Mouse (Mus musculus): ENCODE measurements around the gene Nt5dc2. TPM values are rescaled to one million over a fixed set of nuclear protein-coding genes. Genes with fewer than 3 reads are reported as not detected.

The Nt5dc2 gene
- polyA plus RNA-seq, 1 experiment from 2014 or later, result 341 TPM

DNA sequence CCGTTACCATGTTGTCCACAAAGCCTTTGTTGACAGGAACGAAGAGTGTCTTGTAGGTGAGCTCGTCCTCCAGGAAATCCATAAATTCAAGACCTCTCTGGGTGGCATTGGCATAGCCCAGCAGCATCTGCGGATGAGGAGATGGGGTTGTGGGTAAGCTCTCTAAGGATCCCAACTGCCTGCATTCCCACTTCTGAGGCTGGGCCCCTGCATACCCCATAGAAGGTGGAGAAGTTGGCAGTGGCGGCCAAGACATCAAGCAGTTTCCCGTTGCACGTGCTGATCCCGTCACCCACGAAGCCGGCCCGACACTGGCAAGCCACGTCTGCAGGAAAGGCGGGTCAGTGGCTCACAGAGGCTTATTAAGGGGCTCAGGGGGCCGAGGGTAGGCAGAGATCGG is 9.3 kb downstream of the Nt5dc2 start:
- Histone ChIP-seq H3K27ac (replicated peaks in 1 of 2; ENCODE audit: control insufficient read depth in 1 of 2, insufficient read depth in 1 of 2, low read depth in 2 of 2, low read length in 2 of 2) (no peak overlapping the region), H3K36me3 (ENCODE audit: control insufficient read depth, insufficient read depth, low read length) (peaks cover 75% of the 10 kb centered on the region), H3K4me2 (ENCODE audit: low read length) (no peak overlapping the region), H3K9me3 (ENCODE audit: control insufficient read depth, low read length) (0 out of 2 replicates have a peak, but pooled peaks cover 3% of the 10 kb centered on the region), H3K9ac (ENCODE audit: low read length) (no peak overlapping the region), H3K4me3 (ENCODE audit: control insufficient read depth in 1 of 2, insufficient read depth in 1 of 2, low read depth in 1 of 2, low read length in 2 of 2) (no peak overlapping the region), H3K4me1 (ENCODE audit: control insufficient read depth in 2 of 2, insufficient read depth in 2 of 2, low read length in 2 of 2) (no peaks in the 10 kb centered on the region), H3K27me3 (ENCODE audit: control insufficient read depth, insufficient read depth, low read length) (no peaks in the 10 kb centered on the region)
- WGBS, result 86% methylated on average over 15 of the region's 15 CpGs
- ATAC-seq (ENCODE audit: insufficient number of reproducible peaks, insufficient read depth, low FRiP score, low read depth), result no peak

DNA sequence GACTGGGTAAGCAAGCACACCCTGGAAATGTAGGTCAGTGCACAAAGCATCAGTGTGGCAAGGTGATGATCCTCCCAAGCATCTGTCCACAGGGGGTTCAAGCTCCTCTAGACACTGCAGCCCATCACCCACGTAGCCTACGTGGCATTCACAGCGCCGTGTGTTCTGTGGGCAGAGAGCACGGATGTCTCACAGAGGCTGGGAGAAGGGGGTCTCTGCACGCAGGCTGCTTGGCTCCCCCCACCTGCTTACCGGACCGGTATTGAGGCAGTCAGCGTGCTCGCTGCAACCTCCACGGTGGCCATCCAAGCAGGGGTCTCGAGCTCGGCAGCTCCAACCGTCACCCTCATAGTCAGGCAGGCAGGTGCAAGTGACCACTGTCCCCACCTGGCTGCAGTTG is 10.2 kb downstream of the Nt5dc2 start:
- Histone ChIP-seq H3K27me3 (ENCODE audit: control insufficient read depth, insufficient read depth, low read length) (no peaks in the 10 kb centered on the region), H3K27ac (replicated peaks in 1 of 2; ENCODE audit: control insufficient read depth in 1 of 2, insufficient read depth in 1 of 2, low read depth in 2 of 2, low read length in 2 of 2) (no peak overlapping the region), H3K4me2 (ENCODE audit: low read length) (no peak overlapping the region), H3K36me3 (ENCODE audit: control insufficient read depth, insufficient read depth, low read length) (peaks cover 67% of the 10 kb centered on the region), H3K9ac (ENCODE audit: low read length) (no peak overlapping the region), H3K4me1 (ENCODE audit: control insufficient read depth in 2 of 2, insufficient read depth in 2 of 2, low read length in 2 of 2) (no peaks in the 10 kb centered on the region), H3K4me3 (ENCODE audit: control insufficient read depth in 1 of 2, insufficient read depth in 1 of 2, low read depth in 1 of 2, low read length in 2 of 2) (no peak overlapping the region), H3K9me3 (ENCODE audit: control insufficient read depth, low read length) (0 out of 2 replicates have a peak, but pooled peaks cover 3% of the 10 kb centered on the region)
- ATAC-seq (ENCODE audit: insufficient number of reproducible peaks, insufficient read depth, low FRiP score, low read depth), result no peak
- WGBS, result 93% methylated on average over 14 of the region's 14 CpGs

- 88% methylated on average over 11 of the region's 11 CpGs for WGBS
- Histone ChIP-seq H3K9me3 (ENCODE audit: control insufficient read depth, low read length) (0 out of 2 replicates have a peak, but pooled peaks cover 3% of the 10 kb centered on the region), H3K27ac (replicated peaks in 1 of 2; ENCODE audit: control insufficient read depth in 1 of 2, insufficient read depth in 1 of 2, low read depth in 2 of 2, low read length in 2 of 2) (no peak overlapping the region), H3K4me2 (ENCODE audit: low read length) (no peak overlapping the region), H3K36me3 (ENCODE audit: control insufficient read depth, insufficient read depth, low read length) (peaks cover 38% of the 10 kb centered on the region), H3K4me3 (ENCODE audit: control insufficient read depth in 1 of 2, insufficient read depth in 1 of 2, low read depth in 1 of 2, low read length in 2 of 2) (no peak overlapping the region), H3K27me3 (ENCODE audit: control insufficient read depth, insufficient read depth, low read length) (no peaks in the 10 kb centered on the region), H3K9ac (ENCODE audit: low read length) (no peak overlapping the region), H3K4me1 (ENCODE audit: control insufficient read depth in 2 of 2, insufficient read depth in 2 of 2, low read length in 2 of 2) (no peaks in the 10 kb centered on the region)
- no peak for ATAC-seq (ENCODE audit: insufficient number of reproducible peaks, insufficient read depth, low FRiP score, low read depth)
These were observed 14.8 kb downstream of the Nt5dc2 start for GRCm38 (mm10) chr14:31145694-31146093.

DNA sequence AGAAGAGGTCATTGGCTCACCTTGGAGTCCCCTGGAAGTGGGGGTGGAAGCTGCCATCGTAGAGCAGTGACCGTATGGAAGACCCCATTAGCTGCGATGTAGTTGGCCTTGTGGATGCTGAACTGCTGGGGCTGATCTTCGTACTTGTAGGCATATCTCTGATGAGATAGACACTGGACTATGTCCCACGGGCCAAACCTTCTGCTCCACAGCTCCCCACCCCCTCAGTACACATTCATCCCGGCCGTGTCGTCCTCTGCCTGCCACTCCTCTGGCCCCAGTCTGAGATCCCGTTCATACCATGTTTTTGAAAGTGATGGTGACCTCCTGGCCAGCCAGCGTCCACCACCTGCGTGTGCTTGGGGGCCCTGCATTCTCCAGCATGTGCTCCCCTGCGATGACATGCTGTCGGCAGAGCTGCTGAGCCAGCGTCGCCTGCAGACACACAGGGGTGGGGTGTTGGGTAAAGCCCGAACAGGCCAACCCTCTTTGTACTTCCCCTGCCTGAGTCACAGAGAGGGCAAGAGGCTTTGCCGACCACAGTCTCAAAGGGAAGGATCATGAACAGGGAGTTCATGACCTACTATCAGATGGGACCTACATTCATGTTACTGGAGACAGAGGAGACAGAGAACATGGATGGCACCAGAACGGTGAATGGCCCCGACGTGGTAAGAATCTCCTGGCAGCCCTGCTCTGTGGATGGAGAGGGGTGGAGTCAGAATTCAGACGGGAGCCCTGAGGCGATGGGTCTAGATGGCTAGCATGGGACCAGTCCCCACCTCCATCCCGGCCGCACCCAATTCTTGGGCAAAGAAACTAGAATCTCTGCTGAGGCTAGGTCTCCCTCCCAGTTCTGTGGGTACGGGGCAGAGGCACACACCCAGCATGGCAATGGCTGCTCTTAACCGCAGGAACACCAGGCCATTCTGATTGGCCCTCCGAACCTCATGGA is 29.6 kb downstream of the Nt5dc2 start:
- no peaks in the 10 kb centered on the region for H3K9me3 ChIP-seq (ENCODE audit: control insufficient read depth, low read length)
- H3K4me3 ChIP-seq (ENCODE audit: control insufficient read depth in 1 of 2, insufficient read depth in 1 of 2, low read depth in 1 of 2, low read length in 2 of 2), result no peak overlapping the region
- ATAC-seq (ENCODE audit: insufficient number of reproducible peaks, insufficient read depth, low FRiP score, low read depth), result no peak
- no peaks in the 10 kb centered on the region for H3K27me3 ChIP-seq (ENCODE audit: control insufficient read depth, insufficient read depth, low read length)
- no peak overlapping the region for H3K9ac ChIP-seq (ENCODE audit: low read length)
- peak overlapping the region; percentile 3; the same call in 1 of the 2 replicates for H3K4me2 ChIP-seq (ENCODE audit: low read length)
- peaks cover 12 to 31% of the 10 kb centered on the region in 2 experiments for H3K4me1 ChIP-seq (ENCODE audit: control insufficient read depth in 2 of 2, insufficient read depth in 2 of 2, low read length in 2 of 2)
- no peak overlapping the region for H3K27ac ChIP-seq (replicated peaks in 1 of 2; ENCODE audit: control insufficient read depth in 1 of 2, insufficient read depth in 1 of 2, low read depth in 2 of 2, low read length in 2 of 2)
- H3K36me3 ChIP-seq (ENCODE audit: control insufficient read depth, insufficient read depth, low read length), result peaks cover 12% of the 10 kb centered on the region
- WGBS, result 55% methylated on average over 27 of the region's 27 CpGs

GRCm38 (mm10) chr14:31161191-31161590 is 30.3 kb downstream of the Nt5dc2 start:
- Histone ChIP-seq H3K36me3 (ENCODE audit: control insufficient read depth, insufficient read depth, low read length) (peaks cover 12% of the 10 kb centered on the region), H3K9me3 (ENCODE audit: control insufficient read depth, low read length) (no peaks in the 10 kb centered on the region), H3K4me3 (ENCODE audit: control insufficient read depth in 1 of 2, insufficient read depth in 1 of 2, low read depth in 1 of 2, low read length in 2 of 2) (no peak overlapping the region), H3K4me2 (ENCODE audit: low read length) (no peak overlapping the region), H3K27ac (replicated peaks in 1 of 2; ENCODE audit: control insufficient read depth in 1 of 2, insufficient read depth in 1 of 2, low read depth in 2 of 2, low read length in 2 of 2) (no peak overlapping the region), H3K4me1 (ENCODE audit: control insufficient read depth in 2 of 2, insufficient read depth in 2 of 2, low read length in 2 of 2) (peaks cover 14 to 33% of the 10 kb centered on the region in 2 experiments), H3K27me3 (ENCODE audit: control insufficient read depth, insufficient read depth, low read length) (no peaks in the 10 kb centered on the region), H3K9ac (ENCODE audit: low read length) (no peak overlapping the region)
- ATAC-seq (ENCODE audit: insufficient number of reproducible peaks, insufficient read depth, low FRiP score, low read depth), result no peak
- WGBS, result 86% methylated on average over 7 of the region's 7 CpGs

DNA sequence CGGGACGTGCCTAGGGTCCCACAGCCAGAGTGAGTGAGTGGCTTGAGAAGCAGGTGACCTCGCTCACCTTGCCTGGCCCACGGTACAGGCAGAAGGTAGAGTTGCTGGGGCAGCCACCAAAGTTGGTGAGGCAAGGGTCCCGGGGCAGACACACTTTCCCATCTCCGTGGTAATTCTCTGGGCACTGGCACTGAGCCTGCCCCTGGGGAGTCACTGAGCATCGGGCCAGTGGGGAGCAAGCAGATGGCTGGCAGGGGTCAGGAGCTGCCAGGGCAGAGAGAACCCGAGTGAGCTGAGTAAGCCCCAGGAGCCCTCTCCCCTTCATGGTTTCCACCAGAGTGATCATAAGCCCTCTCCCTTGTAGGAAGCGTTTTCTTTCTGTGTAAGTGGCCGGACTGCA is 30.8 kb downstream of the Nt5dc2 start:
- no peaks in the 10 kb centered on the region for H3K27me3 ChIP-seq (ENCODE audit: control insufficient read depth, insufficient read depth, low read length)
- no peak overlapping the region for H3K4me3 ChIP-seq (ENCODE audit: control insufficient read depth in 1 of 2, insufficient read depth in 1 of 2, low read depth in 1 of 2, low read length in 2 of 2)
- no peak overlapping the region for H3K27ac ChIP-seq (replicated peaks in 1 of 2; ENCODE audit: control insufficient read depth in 1 of 2, insufficient read depth in 1 of 2, low read depth in 2 of 2, low read length in 2 of 2)
- no peaks in the 10 kb centered on the region for H3K9me3 ChIP-seq (ENCODE audit: control insufficient read depth, low read length)
- H3K4me1 ChIP-seq (ENCODE audit: control insufficient read depth in 2 of 2, insufficient read depth in 2 of 2, low read length in 2 of 2), result peaks cover 16 to 38% of the 10 kb centered on the region in 2 experiments
- ATAC-seq (ENCODE audit: insufficient number of reproducible peaks, insufficient read depth, low FRiP score, low read depth), result no peak
- no peak overlapping the region for H3K9ac ChIP-seq (ENCODE audit: low read length)
- WGBS, result 88% methylated on average over 10 of the region's 10 CpGs
- H3K4me2 ChIP-seq (ENCODE audit: low read length), result no peak overlapping the region
- peaks cover 12% of the 10 kb centered on the region for H3K36me3 ChIP-seq (ENCODE audit: control insufficient read depth, insufficient read depth, low read length)

DNA sequence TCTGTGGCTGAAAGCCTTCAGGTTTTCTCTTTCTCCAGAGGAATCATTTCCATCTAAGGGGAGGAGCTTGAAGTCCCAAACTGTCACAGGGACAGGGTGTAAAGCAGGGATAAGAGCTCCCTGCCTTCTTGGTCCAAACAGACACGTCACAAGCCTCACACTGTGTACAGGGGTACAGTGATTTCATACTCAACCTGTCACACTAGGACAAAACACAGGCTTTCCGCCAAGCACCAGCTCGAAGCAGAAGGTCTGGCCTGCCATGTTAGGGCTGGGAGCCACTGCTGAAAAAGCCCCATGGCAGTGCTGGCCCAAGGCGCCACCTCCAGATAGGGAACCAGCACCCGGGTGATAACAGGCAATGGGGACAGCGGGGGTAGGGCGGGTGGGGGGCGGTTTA is 33.2 kb downstream of the Nt5dc2 start:
- Histone ChIP-seq H3K4me1 (ENCODE audit: control insufficient read depth in 2 of 2, insufficient read depth in 2 of 2, low read length in 2 of 2) (peaks cover 16 to 38% of the 10 kb centered on the region in 2 experiments), H3K4me2 (ENCODE audit: low read length) (peak overlapping the region; percentile 16; the same call in 1 of the 2 replicates), H3K27me3 (ENCODE audit: control insufficient read depth, insufficient read depth, low read length) (no peaks in the 10 kb centered on the region), H3K27ac (replicated peaks in 1 of 2; ENCODE audit: control insufficient read depth in 1 of 2, insufficient read depth in 1 of 2, low read depth in 2 of 2, low read length in 2 of 2) (peak overlapping the region; percentile 47 to 53; a peak in 3 of 4 replicates), H3K36me3 (ENCODE audit: control insufficient read depth, insufficient read depth, low read length) (peaks cover 12% of the 10 kb centered on the region), H3K4me3 (ENCODE audit: control insufficient read depth in 1 of 2, insufficient read depth in 1 of 2, low read depth in 1 of 2, low read length in 2 of 2) (no peak overlapping the region), H3K9ac (ENCODE audit: low read length) (0 out of 2 replicates have a peak overlapping the region, but pooled peaks have one; percentile 2), H3K9me3 (ENCODE audit: control insufficient read depth, low read length) (no peaks in the 10 kb centered on the region)
- ATAC-seq (ENCODE audit: insufficient number of reproducible peaks, insufficient read depth, low FRiP score, low read depth), result 0 out of 2 replicates have a peak, but pooled peaks have one; percentile 20
- WGBS, result 29% methylated on average over 8 of the region's 8 CpGs
